Mouse (Mus musculus): Measurements from ENCODE around the gene Nub1. TPM values are rescaled to one million over a fixed set of nuclear protein-coding genes. Genes with fewer than 3 reads are reported as not detected.

Nub1 gene
- total and polyA plus RNA-seq, 2 experiments: 19.6 to 20.2 TPM

- WGBS: 76% methylated on average over 11 of the region's 11 CpGs
- Histone ChIP-seq H3K27ac (replicated peaks; ENCODE audit: insufficient read depth, low read depth, low read length) (peak overlapping the region; percentile 48), H3K4me1 (ENCODE audit: control insufficient read depth, insufficient read depth, low read length) (no peaks in the 10 kb centered on the region), H3K79me2 (ENCODE audit: control insufficient read depth, insufficient read depth, low read length) (no peaks in the 10 kb centered on the region), H3K27me3 (ENCODE audit: control insufficient read depth, insufficient read depth, low read length) (no peaks in the 10 kb centered on the region), H3K36me3 (ENCODE audit: control insufficient read depth, insufficient read depth, low read length) (no peaks in the 10 kb centered on the region), H3K4me3 (ENCODE audit: insufficient read depth, low read depth, low read length) (no peak overlapping the region), H3K9ac (ENCODE audit: low read depth, low read length) (no peak overlapping the region)
- no peak for DNase-seq (ENCODE audit: extremely low read depth, low read depth, low spot score)
- TF ChIP-seq POLR2A (IDR thresholded peaks at IDR 0.05; ENCODE audit: extremely low read depth, insufficient read depth, low read length) (no peak), CTCF (IDR thresholded peaks at IDR 0.05; ENCODE audit: low read depth, low read length) (no peak)
Measured at GRCm38 (mm10) chr5:24723527-24724269, 38.4 kb downstream of the Nub1 start.

GRCm38 (mm10) chr5:24724270-24724634 is 38.9 kb downstream of the Nub1 start:
- Histone ChIP-seq H3K27ac (replicated peaks; ENCODE audit: insufficient read depth, low read depth, low read length) (peak overlapping the region; percentile 35), H3K27me3 (ENCODE audit: control insufficient read depth, insufficient read depth, low read length) (no peaks in the 10 kb centered on the region), H3K79me2 (ENCODE audit: control insufficient read depth, insufficient read depth, low read length) (no peaks in the 10 kb centered on the region), H3K4me3 (ENCODE audit: insufficient read depth, low read depth, low read length) (no peak overlapping the region), H3K9ac (ENCODE audit: low read depth, low read length) (no peak overlapping the region), H3K4me1 (ENCODE audit: control insufficient read depth, insufficient read depth, low read length) (no peaks in the 10 kb centered on the region), H3K36me3 (ENCODE audit: control insufficient read depth, insufficient read depth, low read length) (no peaks in the 10 kb centered on the region)
- DNase-seq (ENCODE audit: extremely low read depth, low read depth, low spot score): no peak
- WGBS: 78% methylated on average over 5 of the region's 5 CpGs
- TF ChIP-seq CTCF (IDR thresholded peaks at IDR 0.05; ENCODE audit: low read depth, low read length) (no peak), POLR2A (IDR thresholded peaks at IDR 0.05; ENCODE audit: extremely low read depth, insufficient read depth, low read length) (no peak)

GRCm38 (mm10) chr5:24724805-24725204 is 39.5 kb downstream of the Nub1 start:
- no peaks in the 10 kb centered on the region for H3K36me3 ChIP-seq (ENCODE audit: control insufficient read depth, insufficient read depth, low read length)
- H3K9ac ChIP-seq (ENCODE audit: low read depth, low read length): no peak overlapping the region
- TF ChIP-seq POLR2A (IDR thresholded peaks at IDR 0.05; ENCODE audit: extremely low read depth, insufficient read depth, low read length) (no peak), CTCF (IDR thresholded peaks at IDR 0.05; ENCODE audit: low read depth, low read length) (no peak)
- H3K27ac ChIP-seq (replicated peaks; ENCODE audit: insufficient read depth, low read depth, low read length): peak overlapping the region; percentile 35; the same call in 1 of the 2 replicates
- no peak overlapping the region for H3K4me3 ChIP-seq (ENCODE audit: insufficient read depth, low read depth, low read length)
- 0 out of 2 replicates have a peak, but pooled peaks cover under 1% of the 10 kb centered on the region for H3K27me3 ChIP-seq (ENCODE audit: control insufficient read depth, insufficient read depth, low read length)
- H3K4me1 ChIP-seq (ENCODE audit: control insufficient read depth, insufficient read depth, low read length): no peaks in the 10 kb centered on the region
- 64% methylated on average over 5 of the region's 5 CpGs for WGBS
- no peaks in the 10 kb centered on the region for H3K79me2 ChIP-seq (ENCODE audit: control insufficient read depth, insufficient read depth, low read length)
- no peak for DNase-seq (ENCODE audit: extremely low read depth, low read depth, low spot score)

GRCm38 (mm10) chr5:24725897-24726296 is 40.6 kb downstream of the Nub1 start:
- TF ChIP-seq POLR2A (IDR thresholded peaks at IDR 0.05; ENCODE audit: extremely low read depth, insufficient read depth, low read length) (no peak), CTCF (IDR thresholded peaks at IDR 0.05; ENCODE audit: low read depth, low read length) (no peak)
- no peak for DNase-seq (ENCODE audit: extremely low read depth, low read depth, low spot score)
- 79% methylated on average over 6 of the region's 6 CpGs for WGBS

GRCm38 (mm10) chr5:24726901-24727836 is 41.8 kb downstream of the Nub1 start:
- no peak for DNase-seq (ENCODE audit: extremely low read depth, low read depth, low spot score)
- 63% methylated on average over 12 of the region's 12 CpGs for WGBS
- Histone ChIP-seq H3K9ac (ENCODE audit: low read depth, low read length) (no peak overlapping the region), H3K27me3 (ENCODE audit: control insufficient read depth, insufficient read depth, low read length) (peaks cover 11% of the 10 kb centered on the region; the same call in 1 of the 2 replicates), H3K79me2 (ENCODE audit: control insufficient read depth, insufficient read depth, low read length) (no peaks in the 10 kb centered on the region), H3K27ac (replicated peaks; ENCODE audit: insufficient read depth, low read depth, low read length) (no peak overlapping the region), H3K4me3 (ENCODE audit: insufficient read depth, low read depth, low read length) (no peak overlapping the region), H3K4me1 (ENCODE audit: control insufficient read depth, insufficient read depth, low read length) (no peaks in the 10 kb centered on the region), H3K36me3 (ENCODE audit: control insufficient read depth, insufficient read depth, low read length) (no peaks in the 10 kb centered on the region)
- no peak for TF ChIP-seq CTCF (IDR thresholded peaks at IDR 0.05; ENCODE audit: low read depth, low read length)
- no peak for TF ChIP-seq POLR2A (IDR thresholded peaks at IDR 0.05; ENCODE audit: extremely low read depth, insufficient read depth, low read length)

More at GRCm38 (mm10) chr5:24725897-24726296, 40.6 kb downstream of the Nub1 start:
- Histone ChIP-seq H3K4me3 (ENCODE audit: insufficient read depth, low read depth, low read length) (no peak overlapping the region), H3K4me1 (ENCODE audit: control insufficient read depth, insufficient read depth, low read length) (no peaks in the 10 kb centered on the region), H3K27me3 (ENCODE audit: control insufficient read depth, insufficient read depth, low read length) (peaks cover 10% of the 10 kb centered on the region; the same call in 1 of the 2 replicates), H3K27ac (replicated peaks; ENCODE audit: insufficient read depth, low read depth, low read length) (no peak overlapping the region), H3K36me3 (ENCODE audit: control insufficient read depth, insufficient read depth, low read length) (no peaks in the 10 kb centered on the region), H3K79me2 (ENCODE audit: control insufficient read depth, insufficient read depth, low read length) (no peaks in the 10 kb centered on the region), H3K9ac (ENCODE audit: low read depth, low read length) (no peak overlapping the region)
